Mouse (Mus musculus): ENCODE results near the gene Bcl2a1d.
"Not testable (repeated sequence)": the region's sequence is repeated elsewhere in the genome, so short reads cannot be mapped to it uniquely, and the experiment has no call there.

Bcl2a1d gene

DNA sequence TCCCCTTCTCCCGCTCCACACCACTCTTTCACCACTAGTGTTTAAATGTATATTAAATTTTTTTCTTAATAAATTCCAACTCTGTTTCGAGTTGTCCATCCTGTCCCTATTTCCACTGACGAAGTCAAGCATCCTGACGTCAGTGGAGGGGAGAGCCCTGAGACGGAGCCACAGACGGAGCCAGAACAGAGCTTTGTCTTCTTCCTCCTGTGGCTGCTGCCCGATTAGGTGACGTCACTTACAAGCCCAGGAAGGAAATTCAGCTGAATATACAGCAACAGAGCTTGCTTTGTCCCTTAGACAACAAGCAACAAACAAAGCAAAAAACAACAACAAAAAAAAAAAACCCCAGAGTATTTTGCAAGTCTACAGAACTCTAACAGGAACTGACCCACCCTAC, 26.6 kb downstream of the Bcl2a1d start:
- ATAC-seq (ENCODE audit: insufficient number of reproducible peaks, low FRiP score, low TSS enrichment), result not testable (repeated sequence)

DNA sequence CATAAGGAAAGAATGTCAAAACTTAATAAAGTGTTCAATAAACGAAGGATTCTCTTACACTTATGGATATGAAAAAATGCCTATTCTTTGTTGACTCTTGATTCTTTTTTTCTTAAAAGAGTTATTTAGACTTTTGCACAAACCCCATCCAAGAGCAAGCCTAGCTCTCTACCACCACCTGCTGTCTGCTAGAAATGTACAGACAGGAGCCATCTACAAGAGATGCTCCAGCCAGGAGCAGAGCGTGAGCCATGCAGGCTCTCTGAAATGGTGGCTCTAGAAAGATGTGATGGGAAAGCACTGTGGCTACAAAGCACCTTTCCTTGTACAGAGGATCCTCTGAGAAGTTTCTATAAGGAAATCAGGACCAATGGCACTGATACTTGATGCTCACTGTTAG, 33.0 kb downstream of the Bcl2a1d start:
- 0 out of 2 replicates have a peak, but pooled peaks have one; percentile 36 for ATAC-seq (ENCODE audit: insufficient number of reproducible peaks, low FRiP score, low TSS enrichment)

DNA sequence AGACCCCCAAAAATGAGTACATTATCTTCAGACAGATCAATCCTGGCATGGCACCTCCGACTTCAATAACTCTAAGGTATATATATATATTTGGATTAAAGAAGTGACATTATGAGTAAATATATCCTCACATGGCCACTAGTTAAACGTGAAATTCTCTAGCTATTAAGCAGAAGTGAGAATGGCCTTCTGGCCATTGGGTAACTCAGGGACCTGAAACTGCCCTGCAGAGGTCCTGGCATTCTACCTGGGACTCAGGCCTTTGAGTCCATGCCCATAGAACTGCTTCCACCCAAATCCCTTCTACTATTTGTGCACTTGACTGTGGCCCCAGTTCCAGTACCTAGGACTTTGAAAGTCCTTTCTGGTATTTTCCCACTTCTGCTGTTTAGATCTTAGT, 40.4 kb downstream of the Bcl2a1d start:
- not testable (repeated sequence) for ATAC-seq (ENCODE audit: insufficient number of reproducible peaks, low FRiP score, low TSS enrichment)

DNA sequence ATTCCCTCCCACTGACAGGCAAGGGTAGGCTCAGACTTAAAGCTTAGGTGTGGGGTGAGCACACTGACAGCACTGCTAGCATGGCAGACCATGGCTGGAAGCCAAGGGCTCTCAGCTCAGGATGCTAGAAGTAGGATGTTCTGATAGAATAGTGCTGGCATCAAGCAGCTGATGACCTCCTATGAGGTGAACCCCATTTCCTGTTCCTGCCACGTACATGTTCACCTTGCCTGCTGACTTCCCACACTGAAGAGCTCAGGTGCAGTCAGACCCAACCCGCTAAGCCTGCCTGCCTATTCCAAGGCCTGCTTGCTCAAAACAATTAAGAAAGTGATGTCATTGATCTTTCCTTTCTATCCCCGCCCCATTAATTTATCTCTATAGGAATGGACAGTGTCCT, 42.3 kb downstream of the Bcl2a1d start:
- ATAC-seq (ENCODE audit: insufficient number of reproducible peaks, low FRiP score, low TSS enrichment), result not testable (repeated sequence)

DNA sequence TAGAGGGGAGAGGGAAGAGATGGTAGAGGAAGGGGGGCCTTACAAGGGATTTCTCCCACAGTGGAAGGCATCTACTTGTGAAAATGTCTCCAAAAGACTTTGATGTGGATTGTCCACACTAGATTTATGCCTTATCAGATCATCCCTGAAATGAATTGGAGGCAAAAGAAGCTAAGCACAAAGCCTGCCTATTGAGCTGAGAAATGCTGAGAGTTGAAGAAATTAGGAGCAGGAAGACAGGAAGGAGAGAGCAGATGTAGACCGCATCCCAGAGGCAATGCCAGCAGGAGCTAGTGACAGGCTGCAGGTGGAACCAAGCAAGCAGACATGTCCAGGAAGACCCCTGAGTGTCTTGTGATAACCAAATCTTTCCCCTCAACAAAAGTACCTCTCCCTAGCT, 45.0 kb downstream of the Bcl2a1d start:
- ATAC-seq (ENCODE audit: insufficient number of reproducible peaks, low FRiP score, low TSS enrichment), result not testable (repeated sequence)

Measured in cerebellum, adult (tissue).